Mouse (Mus musculus) limb, embryonic 14.5 days (tissue): ENCODE measurements around the gene Lgals2. TPM values are rescaled to one million over a fixed set of nuclear protein-coding genes. Genes with fewer than 3 reads are reported as not detected.
"Not testable (repeated sequence)": the region's sequence is repeated elsewhere in the genome, so short reads cannot be mapped to it uniquely, and the experiment has no call there.

ENCODE experiments used
- ATAC-seq: fragments of 200-750 bp; cut with Nextera tagmentation; 2 replicates; pipeline ENCODE4 v1.8.0; 2017; ENCODE audit warnings: low read depth, moderate number of reproducible peaks, moderate TSS enrichment; ENCODE audit not compliant: low FRiP score
- DNase-seq: peaks from one replicate; pipeline ENCODE4 v3.0.0-alpha.2; 2015; ENCODE audit warnings: low spot score
- H3K27ac ChIP-seq: fragments of 300-500 bp; sonication (generic); replicated peaks from 2 replicates; pipeline ENCODE4 v1.5.1; 2014; ENCODE audit warnings: low read depth, mild to moderate bottlenecking, low read length, moderate library complexity, mixed read lengths
- H3K27me3 ChIP-seq: fragments of 300-500 bp; sonication (generic); 2 replicates; pipeline ENCODE4 v1.6.1; 2014; ENCODE audit warnings: low read length, mixed read lengths; ENCODE audit not compliant: control insufficient read depth, insufficient read depth
- H3K36me3 ChIP-seq: fragments of 300-500 bp; sonication (generic); 2 replicates; pipeline ENCODE4 v1.6.1; 2014; ENCODE audit warnings: mild to moderate bottlenecking, low read length, moderate library complexity, mixed read lengths; ENCODE audit not compliant: control insufficient read depth, insufficient read depth
- H3K4me1 ChIP-seq: fragments of 300-500 bp; sonication (generic); 2 replicates; pipeline ENCODE4 v1.6.1; 2014; ENCODE audit warnings: antibody characterized with exemption, low read length, mixed read lengths; ENCODE audit not compliant: control insufficient read depth, insufficient read depth
- H3K4me2 ChIP-seq: fragments of 300-500 bp; sonication (generic); replicated peaks from 2 replicates; pipeline ENCODE4 v1.6.1; 2014; ENCODE audit warnings: low read depth, mild to moderate bottlenecking, low read length, moderate library complexity; ENCODE audit not compliant: severe bottlenecking
- H3K4me3 ChIP-seq: fragments of 300-500 bp; sonication (generic); replicated peaks from 2 replicates; pipeline ENCODE4 v1.5.1; 2014; ENCODE audit warnings: low read length
- H3K9ac ChIP-seq: fragments of 300-500 bp; sonication (generic); 2 replicates; pipeline ENCODE4 v1.6.1; 2014; ENCODE audit warnings: mild to moderate bottlenecking, low read depth, low read length, moderate library complexity; ENCODE audit not compliant: severe bottlenecking
- H3K9me3 ChIP-seq: fragments of 300-500 bp; sonication (generic); 2 replicates; pipeline ENCODE4 v1.6.1; 2016; ENCODE audit warnings: low read length; ENCODE audit not compliant: control insufficient read depth
- POLR2A ChIP-seq: fragments of 200-500 bp; IDR thresholded peaks from 2 replicates; pipeline ENCODE4 v1.8.0; 2012; ENCODE audit warnings: inconsistent platforms, mild to moderate bottlenecking, moderate library complexity, borderline replicate concordance; ENCODE audit not compliant: insufficient read depth, insufficient read length; ENCODE audit errors: extremely low read depth
- WGBS: fragments of 180-500 bp; shearing (Covaris S2); extraction: QIAGEN DNeasy Blood & Tissue Kit; methylation state at CpG from one replicate; pipeline ENCODE4 v1.1.7; 2014; 5-methylcytosine and 5-hydroxymethylcytosine counted together
- polyA plus RNA-seq, 2 experiments: library from polyadenylated mRNA; depleted of rRNA in 1 of 2; stranded (reverse) in 1 of 2; unstranded in 1 of 2; fragments of >200 nt; fragmentation: Nextera tagmentation in 1 of 2; extraction: Ambion mirVana in 1 of 2; gene quantifications; 2 replicates each; pipeline versions ENCODE4 v1.2.1 to v1.2.3; 2012 to 2014

Gene Lgals2
- polyA plus RNA-seq, 2 experiments, result 0.58 to 0.65 TPM

DNA sequence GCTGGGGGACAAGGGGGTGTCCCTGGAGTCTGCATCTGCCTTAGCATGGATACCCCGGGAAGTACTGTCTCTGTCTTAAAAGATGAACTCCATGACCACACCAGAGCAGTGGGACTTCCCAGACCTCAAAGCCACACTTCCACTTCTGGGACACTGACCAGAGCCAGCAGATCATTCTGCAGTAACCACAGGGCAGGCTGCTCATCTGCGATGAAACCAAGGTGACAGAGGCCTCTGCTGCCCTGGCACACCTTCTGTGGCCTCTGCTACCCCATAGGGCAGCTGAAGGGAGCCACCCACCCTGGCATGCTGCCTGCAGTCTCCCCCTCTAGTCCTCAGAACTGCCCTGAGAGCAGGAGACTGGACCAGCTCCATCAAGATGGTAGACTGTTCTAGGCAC lies 40.4 kb upstream of the Lgals2 start:
- H3K9ac ChIP-seq, result no peak overlapping the region
- no peak overlapping the region for H3K4me3 ChIP-seq
- no peaks in the 10 kb centered on the region for H3K27me3 ChIP-seq
- WGBS, result 88% methylated on average over 2 of the region's 2 CpGs
- H3K36me3 ChIP-seq, result peaks cover 48% of the 10 kb centered on the region
- H3K27ac ChIP-seq, result no peak overlapping the region
- H3K4me2 ChIP-seq, result no peak overlapping the region
- no peak for DNase-seq
- TF ChIP-seq POLR2A, result no peak
- no peaks in the 10 kb centered on the region for H3K9me3 ChIP-seq
- peaks cover 17% of the 10 kb centered on the region for H3K4me1 ChIP-seq
- ATAC-seq, result no peak

DNA sequence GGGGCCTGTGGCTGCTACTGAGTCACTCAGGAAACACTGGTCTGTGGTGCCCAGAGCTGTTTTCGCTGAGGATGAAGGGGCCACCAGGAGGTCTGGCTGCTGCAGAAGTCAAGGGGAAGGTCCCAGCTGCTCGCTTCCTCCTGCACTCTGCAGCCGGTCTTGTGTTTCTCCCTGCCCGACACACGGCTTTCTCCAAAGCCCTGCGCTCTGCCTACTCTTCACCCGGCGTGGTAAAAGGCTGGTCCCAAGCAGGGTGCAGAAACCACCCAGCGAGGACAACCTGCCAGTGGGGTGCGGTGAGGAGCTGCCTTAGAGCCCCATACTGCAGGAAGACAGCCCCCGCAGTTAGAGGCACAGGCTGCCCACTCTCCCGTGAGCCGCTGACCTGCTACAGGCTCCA lies 39.4 kb upstream of the Lgals2 start:
- Histone ChIP-seq H3K27ac (0 out of 2 replicates have a peak overlapping the region, but pooled peaks have one; percentile 39), H3K36me3 (peaks cover 53% of the 10 kb centered on the region), H3K9me3 (no peaks in the 10 kb centered on the region), H3K9ac (0 out of 2 replicates have a peak overlapping the region, but pooled peaks have one; percentile 7), H3K4me3 (no peak overlapping the region), H3K4me2 (no peak overlapping the region), H3K4me1 (peaks cover 15% of the 10 kb centered on the region; the same call in 1 of the 2 replicates), H3K27me3 (no peaks in the 10 kb centered on the region)
- ATAC-seq, result no peak
- no peak for TF ChIP-seq POLR2A
- no peak for DNase-seq
- 77% methylated on average over 13 of the region's 13 CpGs for WGBS

DNA sequence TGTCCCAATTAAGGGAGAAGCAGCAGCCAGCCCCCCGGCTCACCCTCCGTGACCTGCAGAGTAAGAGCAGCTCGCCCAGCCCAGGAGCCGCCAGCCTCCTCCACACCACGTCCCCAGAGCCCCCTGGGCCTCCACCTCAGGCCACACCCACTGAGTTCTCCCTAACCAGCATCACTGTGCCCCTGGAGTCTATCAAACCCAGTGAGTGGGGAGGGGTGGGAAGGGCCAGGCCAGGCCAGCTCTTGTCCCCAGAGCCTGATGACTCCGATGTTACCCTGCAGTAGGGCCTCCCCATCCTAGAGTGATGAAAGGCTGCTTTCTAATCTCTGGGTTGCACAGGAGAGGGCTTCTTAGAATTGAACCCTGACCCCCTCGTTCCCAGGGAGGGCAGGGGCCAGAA lies 37.1 kb upstream of the Lgals2 start:
- Histone ChIP-seq H3K9ac (no peak overlapping the region), H3K27ac (no peak overlapping the region), H3K27me3 (no peaks in the 10 kb centered on the region), H3K4me3 (no peak overlapping the region), H3K9me3 (no peaks in the 10 kb centered on the region), H3K4me2 (no peak overlapping the region), H3K36me3 (peaks cover 70% of the 10 kb centered on the region), H3K4me1 (peaks cover 3% of the 10 kb centered on the region; the same call in 1 of the 2 replicates)
- no peak; the same call in 1 of the 2 replicates for ATAC-seq
- no peak for DNase-seq
- TF ChIP-seq POLR2A, result no peak
- WGBS, result 47% methylated on average over 7 of the region's 7 CpGs

DNA sequence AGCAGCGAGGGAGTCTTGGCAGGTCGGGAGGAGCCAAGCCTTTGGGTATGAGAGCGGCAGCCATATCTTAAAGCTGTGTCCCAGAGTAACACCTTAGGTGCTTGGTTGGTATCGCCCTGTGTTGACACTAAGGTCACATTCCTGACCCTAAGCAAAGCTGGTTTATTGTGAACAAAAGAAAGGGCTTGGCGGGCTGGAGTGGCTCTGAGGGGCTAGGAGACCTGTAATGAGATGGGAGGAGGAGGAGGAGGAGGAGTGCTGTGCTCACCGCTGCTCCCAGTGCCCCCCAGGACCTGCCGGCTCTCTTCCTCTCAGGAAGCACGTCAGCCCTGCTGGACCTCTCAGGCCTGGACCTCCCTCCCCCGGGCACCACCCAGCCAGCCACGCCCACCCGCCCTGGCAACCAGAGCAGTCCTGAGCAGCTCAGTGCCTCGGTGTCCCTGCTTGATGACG lies 34.1 kb upstream of the Lgals2 start:
- TF ChIP-seq POLR2A, result no peak
- ATAC-seq (no peak), DNase-seq (no peak)
- H3K4me3 ChIP-seq, result no peak overlapping the region
- H3K36me3 ChIP-seq, result peaks cover 89% of the 10 kb centered on the region
- H3K27ac ChIP-seq, result no peak overlapping the region
- WGBS, result 30% methylated on average over 12 of the region's 13 CpGs
- no peak overlapping the region for H3K4me2 ChIP-seq
- H3K4me1 ChIP-seq, result no peaks in the 10 kb centered on the region
- no peaks in the 10 kb centered on the region for H3K27me3 ChIP-seq
- no peak overlapping the region for H3K9ac ChIP-seq
- no peaks in the 10 kb centered on the region for H3K9me3 ChIP-seq

GRCm38 (mm10) chr15:78881828-78882227 lies 26.5 kb upstream of the Lgals2 start:
- no peak overlapping the region for H3K4me2 ChIP-seq
- no peak overlapping the region for H3K9ac ChIP-seq
- no peak for ATAC-seq
- no peak overlapping the region for H3K27ac ChIP-seq
- 83% methylated on average over 3 of the region's 3 CpGs for WGBS
- TF ChIP-seq POLR2A, result no peak
- H3K4me3 ChIP-seq, result no peak overlapping the region
- DNase-seq, result no peak
- H3K9me3 ChIP-seq, result no peaks in the 10 kb centered on the region
- peaks cover 10% of the 10 kb centered on the region for H3K4me1 ChIP-seq
- no peaks in the 10 kb centered on the region for H3K27me3 ChIP-seq
- H3K36me3 ChIP-seq, result peaks cover 64% of the 10 kb centered on the region

DNA sequence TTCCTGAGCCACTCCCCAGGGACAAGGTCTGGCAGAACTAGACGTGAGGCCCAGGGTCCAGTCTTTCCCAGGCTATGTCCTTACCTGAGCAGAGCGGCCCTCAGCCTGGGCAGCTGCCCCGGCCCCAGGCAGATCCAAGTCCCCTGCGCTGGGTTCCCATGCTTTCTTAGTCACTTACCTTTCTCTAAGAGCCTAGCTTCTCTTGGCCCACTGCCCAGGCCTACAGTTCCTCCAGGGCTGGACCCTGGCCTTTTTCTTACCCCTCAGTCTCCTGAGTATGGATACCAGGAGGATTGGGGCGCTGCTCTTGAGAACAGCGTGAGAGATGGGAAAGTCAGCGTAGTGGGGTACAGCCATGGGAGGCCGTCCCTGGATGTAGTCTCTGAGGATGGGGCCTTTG lies 25.1 kb upstream of the Lgals2 start:
- H3K27ac ChIP-seq, result no peak overlapping the region
- no peak for TF ChIP-seq POLR2A
- DNase-seq (no peak), ATAC-seq (no peak)
- peaks cover 20% of the 10 kb centered on the region for H3K4me1 ChIP-seq
- H3K9ac ChIP-seq, result 0 out of 2 replicates have a peak overlapping the region, but pooled peaks have one; percentile 8
- no peaks in the 10 kb centered on the region for H3K27me3 ChIP-seq
- H3K36me3 ChIP-seq, result peaks cover 51% of the 10 kb centered on the region
- H3K9me3 ChIP-seq, result no peaks in the 10 kb centered on the region
- no peak overlapping the region for H3K4me3 ChIP-seq
- H3K4me2 ChIP-seq, result no peak overlapping the region
- WGBS, result 94% methylated on average over 8 of the region's 8 CpGs

GRCm38 (mm10) chr15:78878792-78879516 lies 23.6 kb upstream of the Lgals2 start:
- 32% methylated on average over 7 of the region's 7 CpGs for WGBS
- H3K36me3 ChIP-seq, result peaks cover 36% of the 10 kb centered on the region
- peaks cover 21% of the 10 kb centered on the region for H3K4me1 ChIP-seq
- DNase-seq, H3K4me3 ChIP-seq, H3K27me3 ChIP-seq, H3K9me3 ChIP-seq, ATAC-seq, H3K9ac ChIP-seq: not testable (repeated sequence)
- peak overlapping the region; percentile 85; the same call in 1 of the 2 replicates for H3K4me2 ChIP-seq
- H3K27ac ChIP-seq, result peak overlapping the region; percentile 55; the same call in 1 of the 2 replicates
